Mouse (Mus musculus): ENCODE measurements at regions not wholly inside any gene's neighbourhood (a gene's known extent, or its start where the extent isn't known, plus 50 kb on each side); places are given as distances from the start of the nearest gene placed in this dataset.

DNA sequence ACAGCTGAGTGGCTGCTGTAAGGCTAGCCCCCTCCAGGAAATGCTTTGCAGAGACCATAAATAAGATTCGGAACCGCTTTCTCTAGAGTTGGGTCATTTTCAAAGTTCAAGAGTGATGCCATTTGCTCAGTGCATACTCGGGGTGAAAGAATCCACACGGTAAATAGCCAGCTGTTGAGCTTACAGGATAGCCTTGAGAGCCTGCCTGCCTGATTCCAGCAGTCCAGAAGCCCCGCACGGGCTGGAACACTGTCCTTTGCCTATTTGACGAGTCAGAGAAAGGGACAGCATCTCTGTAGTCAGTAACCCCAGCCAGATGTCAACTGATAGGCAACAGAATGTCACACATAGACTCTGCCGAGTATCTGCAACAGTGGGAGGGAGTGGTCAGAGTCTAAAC is 140.7 kb downstream of the Zfp365 start:
- Histone ChIP-seq H3K27me3 (replicated peaks; ENCODE audit: control insufficient read depth, insufficient read depth, low read length) (no peaks in the 10 kb centered on the region), H3K4me2 (replicated peaks; ENCODE audit: low read depth) (no peak overlapping the region), H3K36me3 (ENCODE audit: control insufficient read depth, insufficient read depth) (no peaks in the 10 kb centered on the region), H3K9ac (ENCODE audit: low read depth, low read length) (no peak overlapping the region), H3K9me3 (ENCODE audit: control insufficient read depth) (no peaks in the 10 kb centered on the region), H3K4me1 (replicated peaks; ENCODE audit: control insufficient read depth, insufficient read depth, low read length) (no peaks in the 10 kb centered on the region), H3K27ac (ENCODE audit: low read depth, low read length) (no peak overlapping the region), H3K4me3 (ENCODE audit: low read depth, low read length) (no peak overlapping the region)
- TF ChIP-seq CTCF (IDR thresholded peaks at IDR 0.05; ENCODE audit: low read depth), result no peak
- 69% methylated on average over 8 of the region's 8 CpGs for WGBS
- ATAC-seq, result no peak

DNA sequence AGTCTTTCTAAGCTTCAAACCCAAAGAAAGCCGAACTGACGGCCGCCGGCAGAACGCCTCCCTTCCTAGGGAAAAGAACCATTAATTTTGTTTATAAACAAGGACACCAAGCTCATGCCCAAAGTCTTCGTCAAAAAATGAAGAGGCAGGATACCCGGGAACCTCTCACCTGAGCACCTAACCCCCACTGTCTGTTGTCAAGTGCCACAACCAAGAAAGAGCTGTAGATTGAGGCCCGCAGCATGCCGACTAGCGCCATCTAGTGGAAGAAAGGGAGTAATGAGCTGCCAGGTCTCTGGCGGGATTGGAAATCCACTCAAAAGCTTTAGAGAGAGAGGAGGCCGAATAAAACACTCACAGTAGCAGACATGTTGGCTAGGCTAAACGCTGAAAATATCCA is 146.4 kb downstream of the Zfp365 start:
- no peak for ATAC-seq
- Histone ChIP-seq H3K36me3 (ENCODE audit: control insufficient read depth, insufficient read depth) (no peaks in the 10 kb centered on the region), H3K9me3 (ENCODE audit: control insufficient read depth) (no peaks in the 10 kb centered on the region), H3K4me2 (replicated peaks; ENCODE audit: low read depth) (no peak overlapping the region), H3K9ac (ENCODE audit: low read depth, low read length) (no peak overlapping the region), H3K27ac (ENCODE audit: low read depth, low read length) (no peak overlapping the region), H3K27me3 (replicated peaks; ENCODE audit: control insufficient read depth, insufficient read depth, low read length) (no peaks in the 10 kb centered on the region), H3K4me1 (replicated peaks; ENCODE audit: control insufficient read depth, insufficient read depth, low read length) (no peaks in the 10 kb centered on the region), H3K4me3 (ENCODE audit: low read depth, low read length) (no peak overlapping the region)
- TF ChIP-seq CTCF (IDR thresholded peaks at IDR 0.05; ENCODE audit: low read depth), result peak; percentile 90
- 42% methylated on average over 13 of the region's 13 CpGs for WGBS

DNA sequence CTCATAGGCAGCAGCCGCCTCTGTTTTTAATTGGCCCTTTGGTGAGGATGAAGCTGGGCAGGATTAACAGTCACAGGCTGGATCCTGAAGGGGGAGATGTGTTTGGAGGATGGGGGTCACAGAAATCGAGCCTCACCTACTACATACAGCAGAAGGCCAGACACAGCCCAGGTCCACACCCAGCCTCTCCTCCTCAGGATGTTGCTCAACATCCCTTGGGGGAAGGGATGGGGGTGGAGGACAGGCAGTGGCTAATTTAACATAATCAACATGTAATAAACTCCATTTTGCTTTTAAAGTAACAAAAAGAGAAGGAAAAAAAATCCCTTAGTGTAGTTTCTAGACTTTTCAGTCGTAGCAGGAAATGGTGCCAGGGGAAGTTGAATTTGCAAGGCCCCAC is 152.0 kb downstream of the Zfp365 start:
- Histone ChIP-seq H3K27ac (ENCODE audit: low read depth, low read length) (no peak overlapping the region), H3K27me3 (replicated peaks; ENCODE audit: control insufficient read depth, insufficient read depth, low read length) (no peaks in the 10 kb centered on the region), H3K4me3 (ENCODE audit: low read depth, low read length) (no peak overlapping the region), H3K9me3 (ENCODE audit: control insufficient read depth) (no peaks in the 10 kb centered on the region), H3K9ac (ENCODE audit: low read depth, low read length) (no peak overlapping the region), H3K36me3 (ENCODE audit: control insufficient read depth, insufficient read depth) (no peaks in the 10 kb centered on the region), H3K4me2 (replicated peaks; ENCODE audit: low read depth) (no peak overlapping the region), H3K4me1 (replicated peaks; ENCODE audit: control insufficient read depth, insufficient read depth, low read length) (no peaks in the 10 kb centered on the region)
- TF ChIP-seq CTCF (IDR thresholded peaks at IDR 0.05; ENCODE audit: low read depth), result no peak
- WGBS, result 61% methylated on average over 3 of the region's 3 CpGs
- ATAC-seq, result no peak

DNA sequence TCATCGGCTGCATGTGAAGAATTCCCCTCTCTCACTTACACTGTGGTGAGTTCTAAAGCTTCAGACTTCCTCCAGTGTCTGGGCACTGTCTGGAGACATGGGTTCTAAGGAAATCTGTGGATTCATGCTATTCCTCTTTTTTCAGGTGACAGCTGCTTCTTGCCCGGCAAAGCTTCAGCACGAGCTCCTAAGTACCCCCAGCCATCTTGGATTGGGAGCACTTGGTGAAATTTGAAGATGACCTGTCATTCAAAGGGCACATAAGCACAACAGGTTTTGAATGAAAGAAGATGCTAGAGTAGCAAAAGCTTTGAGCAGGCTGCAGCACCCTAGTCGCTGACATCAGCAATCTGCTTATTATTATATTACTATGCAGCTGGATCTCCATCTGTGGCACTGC is 164.3 kb downstream of the Zfp365 start:
- WGBS, result 87% methylated on average over 4 of the region's 4 CpGs

DNA sequence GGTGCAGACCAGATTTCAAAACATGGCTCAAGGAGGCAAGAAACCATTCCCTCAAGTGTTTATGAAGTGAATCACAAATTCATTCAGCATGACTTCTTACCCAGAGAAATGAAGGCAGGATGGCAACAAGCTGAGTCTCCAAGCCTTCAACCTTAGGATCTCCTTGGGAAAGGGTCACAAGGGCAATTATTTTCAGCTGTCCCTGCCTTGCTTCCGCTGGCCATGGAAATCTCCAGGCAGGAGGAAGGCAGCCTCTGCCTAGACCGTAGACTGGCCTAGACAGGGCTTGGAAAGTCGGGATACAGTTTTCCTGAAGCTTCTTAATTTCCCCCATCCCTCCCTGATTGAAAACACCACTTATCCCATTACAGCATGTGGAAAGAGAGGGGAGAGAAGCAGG is 165.0 kb downstream of the Zfp365 start:
- 81% methylated on average over 3 of the region's 3 CpGs for WGBS
- no peak for TF ChIP-seq CTCF (IDR thresholded peaks at IDR 0.05; ENCODE audit: low read depth)
- ATAC-seq, result no peak
- H3K27ac ChIP-seq (ENCODE audit: low read depth, low read length), result no peak overlapping the region
- no peak overlapping the region for H3K4me3 ChIP-seq (ENCODE audit: low read depth, low read length)
- no peaks in the 10 kb centered on the region for H3K9me3 ChIP-seq (ENCODE audit: control insufficient read depth)
- no peak overlapping the region for H3K4me2 ChIP-seq (replicated peaks; ENCODE audit: low read depth)
- H3K9ac ChIP-seq (ENCODE audit: low read depth, low read length), result no peak overlapping the region
- H3K4me1 ChIP-seq (replicated peaks; ENCODE audit: control insufficient read depth, insufficient read depth, low read length), result no peaks in the 10 kb centered on the region
- H3K27me3 ChIP-seq (replicated peaks; ENCODE audit: control insufficient read depth, insufficient read depth, low read length), result no peaks in the 10 kb centered on the region
- H3K36me3 ChIP-seq (ENCODE audit: control insufficient read depth, insufficient read depth), result no peaks in the 10 kb centered on the region

More for the DNA sequence above, 164.3 kb downstream of the Zfp365 start:
- ATAC-seq, result no peak
- H3K4me1 ChIP-seq (replicated peaks; ENCODE audit: control insufficient read depth, insufficient read depth, low read length), result no peaks in the 10 kb centered on the region
- TF ChIP-seq CTCF (IDR thresholded peaks at IDR 0.05; ENCODE audit: low read depth), result no peak
- no peaks in the 10 kb centered on the region for H3K9me3 ChIP-seq (ENCODE audit: control insufficient read depth)
- H3K27ac ChIP-seq (ENCODE audit: low read depth, low read length), result no peak overlapping the region
- no peak overlapping the region for H3K9ac ChIP-seq (ENCODE audit: low read depth, low read length)
- no peak overlapping the region for H3K4me3 ChIP-seq (ENCODE audit: low read depth, low read length)
- H3K4me2 ChIP-seq (replicated peaks; ENCODE audit: low read depth), result no peak overlapping the region
- H3K27me3 ChIP-seq (replicated peaks; ENCODE audit: control insufficient read depth, insufficient read depth, low read length), result no peaks in the 10 kb centered on the region
- no peaks in the 10 kb centered on the region for H3K36me3 ChIP-seq (ENCODE audit: control insufficient read depth, insufficient read depth)

DNA sequence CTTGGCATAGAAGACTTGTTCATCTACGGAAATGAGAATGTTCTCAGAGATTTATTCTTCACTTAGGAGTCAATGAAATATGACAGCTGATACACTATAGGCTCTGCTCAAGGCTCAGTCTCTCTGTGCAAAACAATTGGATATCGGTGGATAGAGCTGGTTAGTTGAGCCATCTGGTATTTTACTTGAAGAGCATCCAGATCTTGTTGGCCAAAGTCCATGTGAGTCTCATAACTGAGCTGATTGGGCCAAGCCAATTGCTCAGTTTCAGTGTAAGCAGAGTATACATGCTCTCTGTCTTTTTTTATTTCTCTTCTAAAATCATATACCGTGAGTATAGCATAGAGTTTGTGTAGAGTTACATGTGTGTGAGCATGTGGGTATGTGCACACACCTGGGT is 166.3 kb downstream of the Zfp365 start:
- no peak overlapping the region for H3K4me3 ChIP-seq (ENCODE audit: low read depth, low read length)
- 66% methylated on average over 3 of the region's 3 CpGs for WGBS
- no peaks in the 10 kb centered on the region for H3K9me3 ChIP-seq (ENCODE audit: control insufficient read depth)
- ATAC-seq, result no peak
- H3K4me2 ChIP-seq (replicated peaks; ENCODE audit: low read depth), result no peak overlapping the region
- no peaks in the 10 kb centered on the region for H3K36me3 ChIP-seq (ENCODE audit: control insufficient read depth, insufficient read depth)
- H3K9ac ChIP-seq (ENCODE audit: low read depth, low read length), result no peak overlapping the region
- TF ChIP-seq CTCF (IDR thresholded peaks at IDR 0.05; ENCODE audit: low read depth), result no peak
- no peaks in the 10 kb centered on the region for H3K27me3 ChIP-seq (replicated peaks; ENCODE audit: control insufficient read depth, insufficient read depth, low read length)
- H3K27ac ChIP-seq (ENCODE audit: low read depth, low read length), result no peak overlapping the region
- H3K4me1 ChIP-seq (replicated peaks; ENCODE audit: control insufficient read depth, insufficient read depth, low read length), result no peaks in the 10 kb centered on the region

DNA sequence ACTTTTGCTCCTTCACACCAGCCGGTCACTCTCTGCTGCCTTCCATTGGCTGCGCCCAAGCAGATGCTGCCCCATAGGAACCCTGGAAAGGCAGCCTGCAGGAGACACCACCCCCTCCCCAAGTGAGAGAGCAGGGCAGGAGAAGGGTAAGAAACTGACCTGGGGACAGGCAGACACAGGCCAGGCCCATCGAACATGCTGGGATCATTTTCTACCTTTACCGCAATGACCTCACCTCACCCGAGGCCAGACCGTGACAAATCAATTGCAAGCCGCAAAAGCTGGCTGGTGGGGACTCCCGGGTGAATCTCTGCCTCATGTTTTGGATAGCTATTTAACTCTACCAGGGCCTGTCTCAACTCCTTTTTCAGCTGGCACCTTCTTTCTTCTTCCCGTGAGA is 168.9 kb downstream of the Zfp365 start:
- H3K4me1 ChIP-seq (replicated peaks; ENCODE audit: control insufficient read depth, insufficient read depth, low read length), result no peaks in the 10 kb centered on the region
- H3K27me3 ChIP-seq (replicated peaks; ENCODE audit: control insufficient read depth, insufficient read depth, low read length), result no peaks in the 10 kb centered on the region
- H3K4me3 ChIP-seq (ENCODE audit: low read depth, low read length), result no peak overlapping the region
- no peaks in the 10 kb centered on the region for H3K36me3 ChIP-seq (ENCODE audit: control insufficient read depth, insufficient read depth)
- no peak overlapping the region for H3K27ac ChIP-seq (ENCODE audit: low read depth, low read length)
- no peaks in the 10 kb centered on the region for H3K9me3 ChIP-seq (ENCODE audit: control insufficient read depth)
- H3K9ac ChIP-seq (ENCODE audit: low read depth, low read length), result no peak overlapping the region
- H3K4me2 ChIP-seq (replicated peaks; ENCODE audit: low read depth), result no peak overlapping the region
- ATAC-seq, result no peak
- TF ChIP-seq CTCF (IDR thresholded peaks at IDR 0.05; ENCODE audit: low read depth), result no peak
- WGBS, result 88% methylated on average over 9 of the region's 9 CpGs

Measured in intestine, postnatal 0 days (tissue).